Mouse (Mus musculus) spleen, postnatal 10 days (tissue): ENCODE measurements around the gene Wnt3.

ENCODE experiments used
- DNase-seq, 2 experiments: peaks; one replicate each; pipeline ENCODE4 v3.0.0; 2021 to 2022; ENCODE audit warnings: low spot score in 2 of 2

Wnt3 gene

GRCm38 (mm10) chr11:103840834-103841233, 66.9 kb downstream of the Wnt3 start:
- no peak for DNase-seq

GRCm38 (mm10) chr11:103848287-103848686, 74.3 kb downstream of the Wnt3 start:
- DNase-seq, result no peak

GRCm38 (mm10) chr11:103852590-103853283, 78.8 kb downstream of the Wnt3 start:
- DNase-seq, result no peak

- no peak for DNase-seq
Observed at GRCm38 (mm10) chr11:103853284-103853920, 79.5 kb downstream of the Wnt3 start.

- no peak for DNase-seq
Observed at GRCm38 (mm10) chr11:103854294-103854693, 80.3 kb downstream of the Wnt3 start.

- no peak for DNase-seq
Observed at GRCm38 (mm10) chr11:103856641-103857040, 82.7 kb downstream of the Wnt3 start.

GRCm38 (mm10) chr11:103858760-103859159, 84.8 kb downstream of the Wnt3 start:
- no peak for DNase-seq

GRCm38 (mm10) chr11:103859933-103860610, 86.1 kb downstream of the Wnt3 start:
- no peak for DNase-seq

- DNase-seq, result no peak
Observed at GRCm38 (mm10) chr11:103862951-103863350, 89.0 kb downstream of the Wnt3 start.

- no peak for DNase-seq
Observed at GRCm38 (mm10) chr11:103864486-103864885, 90.5 kb downstream of the Wnt3 start.

- DNase-seq, result no peak
Observed at GRCm38 (mm10) chr11:103865346-103865745, 91.4 kb downstream of the Wnt3 start.
